In the genomic region with DNA sequence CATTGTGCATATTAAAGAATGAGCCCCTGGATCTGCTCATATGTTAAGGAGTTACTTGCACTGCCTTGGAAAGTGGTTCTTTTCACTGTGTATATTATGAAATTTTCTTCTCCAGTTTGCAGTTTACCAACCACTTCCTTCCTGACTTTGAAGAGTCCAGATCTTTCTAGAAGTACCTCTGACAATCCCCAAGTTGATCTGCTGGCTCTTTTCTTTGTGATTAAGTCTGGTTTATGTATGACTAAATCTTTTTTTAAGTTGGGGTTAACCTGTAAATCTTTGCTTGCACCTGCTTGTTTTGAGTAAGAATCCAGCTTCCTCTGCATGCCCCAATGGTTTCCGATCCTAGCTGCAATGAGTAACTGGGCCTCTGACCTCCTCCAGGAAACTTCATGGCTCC, we compare ENCODE assay signal across 32 mouse cellular contexts. TPM values are rescaled to one million over a fixed set of nuclear protein-coding genes. Genes with fewer than 3 reads are reported as not detected.
A peak's percentile ranks its signal among the peaks of the same experiment; 100 is the strongest.
DNase-seq lines count a peak whose midpoint lies in the region; ATAC-seq and TF ChIP-seq lines count a peak whose summit lies in the region.
"Had no signal": no experiment of that assay in that cellular context is flagged by ENCODE, and none has a peak within 500 bp of the region (broad histone marks: within the 10 kb centered on the region; RNA-seq: fewer than 3 reads in every experiment).

No protein-coding gene starts in this region.

- H3K27me3 ChIP-seq in liver, adult 2 months (ENCODE audit: control insufficient read depth, insufficient read depth, low read length) = no peaks in the 10 kb centered on the region
- H3K27me3 ChIP-seq in liver, embryonic 12.5 days (replicated peaks) = no peaks in the 10 kb centered on the region
- no peaks in the 10 kb centered on the region for H3K27me3 ChIP-seq in intestine, embryonic 16.5 days (replicated peaks; ENCODE audit: control insufficient read depth, insufficient read depth, low read length)
- H3K27me3 ChIP-seq: intestine, embryonic 15.5 days; liver, embryonic 13.5 days; midbrain, embryonic 15.5 days had no signal

- H3K79me2 ChIP-seq in liver, adult 2 months (ENCODE audit: control insufficient read depth, insufficient read depth, low read length) = no peaks in the 10 kb centered on the region

- no peak overlapping the region for H3K27ac ChIP-seq in liver, adult 2 months (replicated peaks; ENCODE audit: insufficient read depth, low read depth, low read length)
- no peak overlapping the region for H3K27ac ChIP-seq in liver, embryonic 12.5 days
- no peak overlapping the region for H3K27ac ChIP-seq in intestine, embryonic 16.5 days (ENCODE audit: low read length)
- H3K27ac ChIP-seq: forebrain, embryonic 10.5 days; heart, adult 2 months; hindbrain, embryonic 14.5 days; intestine, embryonic 15.5 days; liver, embryonic 13.5 days; midbrain, embryonic 15.5 days; stomach, postnatal 0 days had no signal

- no peak overlapping the region for H3K4me2 ChIP-seq in liver, embryonic 12.5 days
- no peak overlapping the region for H3K4me2 ChIP-seq in intestine, embryonic 16.5 days (ENCODE audit: low read depth, low read length)
- H3K4me2 ChIP-seq: hindbrain, embryonic 14.5 days; intestine, embryonic 15.5 days; liver, embryonic 13.5 days; lung, embryonic 14.5 days; midbrain, embryonic 15.5 days had no signal

- DNase-seq in liver, adult 2 months (ENCODE audit: extremely low read depth, low read depth, low spot score) = peak; percentile 43
- DNase-seq in 416B (ENCODE audit: low read depth) = peak; percentile 70
- DNase-seq in induced T-regulatory cell, adult 2 months (ENCODE audit: low read depth) = peak; percentile 4
- no peak for DNase-seq in layer of hippocampus, postnatal 25 days (ENCODE audit: extremely low spot score in 1 of 2, low spot score in 1 of 2)
- DNase-seq: adrenal gland, postnatal 14 days; B cell, adult 2 months; cerebellum, adult 9-10 months; gastrocnemius, postnatal 25 days; heart, adult 2 months; heart, postnatal 36 days; kidney, postnatal 10 days; liver, embryonic 13.5 days; lung, embryonic 14.5 days; lung, postnatal 4 days; right cerebral cortex, adult 18-20 months; thymus, postnatal 14 days had no signal

- no peak for ATAC-seq in liver, embryonic 12.5 days
- peak; percentile 64 for ATAC-seq in CD4-positive, CD25-positive, alpha-beta regulatory T cell, adult 4 months
- no peak for ATAC-seq in intestine, embryonic 16.5 days
- ATAC-seq: forebrain, embryonic 16.5 days; intestine, embryonic 15.5 days; midbrain, embryonic 15.5 days had no signal

- no peak overlapping the region for H3K9ac ChIP-seq in liver, adult 2 months (ENCODE audit: low read depth, low read length)
- H3K9ac ChIP-seq in liver, embryonic 12.5 days = no peak overlapping the region
- no peak overlapping the region for H3K9ac ChIP-seq in intestine, embryonic 16.5 days (ENCODE audit: low read depth, low read length)
- H3K9ac ChIP-seq: hindbrain, embryonic 14.5 days; intestine, embryonic 15.5 days; liver, embryonic 13.5 days; lung, embryonic 14.5 days; midbrain, embryonic 15.5 days had no signal

- no peak overlapping the region for H3K4me3 ChIP-seq in liver, adult 2 months (ENCODE audit: insufficient read depth, low read depth, low read length)
- no peak overlapping the region for H3K4me3 ChIP-seq in liver, embryonic 12.5 days
- H3K4me3 ChIP-seq in intestine, embryonic 16.5 days (ENCODE audit: low read length) = no peak overlapping the region
- H3K4me3 ChIP-seq: forebrain, embryonic 10.5 days; heart, adult 2 months; intestine, embryonic 15.5 days; liver, embryonic 13.5 days; midbrain, embryonic 15.5 days had no signal

- H3K4me1 ChIP-seq in liver, adult 2 months (ENCODE audit: control insufficient read depth, insufficient read depth, low read length) = 0 out of 2 replicates have a peak, but pooled peaks cover 6% of the 10 kb centered on the region
- H3K4me1 ChIP-seq in liver, embryonic 12.5 days = no peaks in the 10 kb centered on the region
- no peaks in the 10 kb centered on the region for H3K4me1 ChIP-seq in intestine, embryonic 16.5 days (ENCODE audit: control insufficient read depth, insufficient read depth, low read length)
- H3K4me1 ChIP-seq: intestine, embryonic 15.5 days had no signal

- no peak for TF ChIP-seq POLR2A in liver, adult 2 months (IDR thresholded peaks at IDR 0.05; ENCODE audit: extremely low read depth, insufficient read depth, low read length)

- WGBS in liver, adult 2 months = 30% methylated on average over 1 of the region's 1 CpGs
- 62% methylated on average over 1 of the region's 1 CpGs for WGBS in liver, embryonic 12.5 days (ENCODE audit: insufficient replicate concordance)
- 81% methylated on average over 1 of the region's 1 CpGs for WGBS in intestine, embryonic 16.5 days

- TF ChIP-seq CTCF in liver, adult 2 months (IDR thresholded peaks at IDR 0.05; ENCODE audit: low read depth, low read length) = no peak

- H3K9me3 ChIP-seq in liver, embryonic 12.5 days (replicated peaks) = no peaks in the 10 kb centered on the region
- no peaks in the 10 kb centered on the region for H3K9me3 ChIP-seq in intestine, embryonic 16.5 days (ENCODE audit: control insufficient read depth, low read length)
- H3K9me3 ChIP-seq: forebrain, embryonic 10.5 days; intestine, embryonic 15.5 days; liver, embryonic 13.5 days; midbrain, embryonic 15.5 days had no signal

- H3K36me3 ChIP-seq in liver, adult 2 months (ENCODE audit: control insufficient read depth, insufficient read depth, low read length) = peaks cover 3% of the 10 kb centered on the region; the same call in 1 of the 2 replicates
- no peaks in the 10 kb centered on the region for H3K36me3 ChIP-seq in liver, embryonic 12.5 days
- H3K36me3 ChIP-seq in intestine, embryonic 16.5 days (ENCODE audit: control insufficient read depth, insufficient read depth, low read length) = no peaks in the 10 kb centered on the region
- H3K36me3 ChIP-seq: forebrain, embryonic 10.5 days; intestine, embryonic 15.5 days; liver, embryonic 13.5 days; midbrain, embryonic 15.5 days had no signal

RNA-seq across cellular contexts. Expression of gene Lbp, which starts 6.8 kb away (rescaled TPM):
- 66.8 and 85.7 TPM in 2 replicates for total RNA-seq in liver, adult 2 months (2014; rRNA removed)
- polyA plus RNA-seq in liver, adult 2 months (2012; rRNA removed) = 164 and 230 TPM in 2 replicates
- 12.9 and 14.4 TPM in 2 replicates for polyA plus RNA-seq in liver, embryonic 12.5 days (2016; fragmentation: Nextera tagmentation; extraction: Ambion mirVana)
- polyA plus RNA-seq in CD4-positive, CD25-positive, alpha-beta regulatory T cell, adult 4 months (2017; shearing (Covaris generic)) = 1 to 10 TPM in 1 of 2 experiments, not detected in 1; 1.3 TPM
- polyA plus RNA-seq in intestine, embryonic 16.5 days (2015; fragmentation: Nextera tagmentation; extraction: Ambion mirVana) = 3.8 and 4.6 TPM in 2 replicates
- total RNA-seq in layer of hippocampus, postnatal 25 days (2021) = 1 to 10 TPM; 1.3 to 2.7 TPM

RNA-seq across cellular contexts. Expression of gene Bpi, which starts 55.2 kb away (rescaled TPM):
- not detected in 2 replicates for total RNA-seq in liver, adult 2 months (2014; rRNA removed)
- not detected in 2 replicates for polyA plus RNA-seq in liver, adult 2 months (2012; rRNA removed)
- polyA plus RNA-seq in liver, embryonic 12.5 days (2016; fragmentation: Nextera tagmentation; extraction: Ambion mirVana) = not detected in 2 replicates
- polyA plus RNA-seq in CD4-positive, CD25-positive, alpha-beta regulatory T cell, adult 4 months (2017; shearing (Covaris generic)) = not detected
- polyA plus RNA-seq in intestine, embryonic 16.5 days (2015; fragmentation: Nextera tagmentation; extraction: Ambion mirVana) = not detected in 2 replicates
- total RNA-seq in layer of hippocampus, postnatal 25 days (2021) = not detected
- total RNA-seq: adrenal gland, postnatal 14 days; gastrocnemius, postnatal 25 days; heart, postnatal 36 days; layer of hippocampus, adult 18-20 months; layer of hippocampus, postnatal 14 days had no signal
- polyA plus RNA-seq: brain, embryonic 14.5 days; cortical plate, adult 2 months; embryonic facial prominence, embryonic 11.5 days; forebrain, embryonic 10.5 days; forebrain, embryonic 16.5 days; heart, adult 2 months; heart, embryonic 14.5 days; hindbrain, embryonic 14.5 days; intestine, embryonic 15.5 days; limb, embryonic 11.5 days; liver, embryonic 13.5 days; lung, embryonic 14.5 days; midbrain, embryonic 15.5 days; stomach, postnatal 0 days had no signal

Comparison
In these comparisons a context has a peak if more than half of its experiments do, and no peak if none do; other contexts are left out.
1. RNA of gene Lbp, which starts 6.8 kb away (polyA plus RNA-seq): 164 to 230 TPM in liver, adult 2 months; 12.9 to 14.4 TPM in liver, embryonic 12.5 days, 3.8 to 4.6 TPM in intestine, embryonic 16.5 days and 1.3 TPM in CD4-positive, CD25-positive, alpha-beta regulatory T cell, adult 4 months; every median in the first group is over 10 times any median in the second.
2. DNase-seq: peak in liver, adult 2 months (single experiment), 416B (single experiment) and induced T-regulatory cell, adult 2 months (single experiment); none in layer of hippocampus, postnatal 25 days (0 of 2).